Mouse (Mus musculus): Measurements from ENCODE around the gene Ankrd33.

The Ankrd33 gene

DNA sequence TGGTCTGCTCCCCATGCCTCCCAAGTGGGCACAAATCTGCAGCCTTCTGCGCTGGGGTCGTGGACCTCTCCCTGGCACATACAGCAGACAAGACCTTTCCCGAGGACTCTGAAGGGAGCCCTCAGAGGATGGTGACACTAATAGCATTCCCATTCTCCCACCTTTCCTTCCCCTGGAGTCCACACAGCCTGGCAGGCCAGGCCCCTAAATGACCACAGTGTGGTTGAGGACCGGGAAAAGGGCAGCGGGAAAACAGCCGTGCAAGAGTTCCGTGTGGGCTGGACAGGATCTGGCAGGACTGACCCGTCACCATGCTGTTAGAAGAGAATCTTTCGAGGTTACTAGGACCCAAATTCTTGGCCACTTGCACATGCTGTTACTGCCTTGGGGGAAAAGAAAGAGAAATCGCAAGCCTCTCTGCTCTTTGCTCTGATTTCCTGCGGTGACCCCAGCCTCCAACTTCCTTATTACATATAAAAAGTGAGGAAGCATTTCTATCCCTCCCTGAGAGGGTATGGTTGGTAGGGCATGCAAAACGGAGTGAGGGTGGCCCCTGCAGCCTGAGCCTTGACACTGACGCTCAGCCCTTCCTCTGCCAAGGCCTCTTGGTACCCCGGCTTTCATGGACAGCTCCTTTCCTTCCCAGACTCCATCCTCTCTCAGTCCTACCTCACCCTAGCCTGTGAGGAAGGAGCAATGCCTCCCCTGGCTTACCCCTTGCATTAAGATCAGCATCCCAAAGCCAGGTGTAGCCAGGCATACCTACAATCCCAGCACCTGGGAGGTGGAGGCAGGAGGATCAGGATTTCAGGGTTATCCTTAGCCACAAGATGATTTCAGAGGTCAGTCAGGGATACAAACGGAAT is 30.8 kb downstream of the Ankrd33 start:
- DNase-seq (ENCODE audit: extremely low spot score) = no peak

DNA sequence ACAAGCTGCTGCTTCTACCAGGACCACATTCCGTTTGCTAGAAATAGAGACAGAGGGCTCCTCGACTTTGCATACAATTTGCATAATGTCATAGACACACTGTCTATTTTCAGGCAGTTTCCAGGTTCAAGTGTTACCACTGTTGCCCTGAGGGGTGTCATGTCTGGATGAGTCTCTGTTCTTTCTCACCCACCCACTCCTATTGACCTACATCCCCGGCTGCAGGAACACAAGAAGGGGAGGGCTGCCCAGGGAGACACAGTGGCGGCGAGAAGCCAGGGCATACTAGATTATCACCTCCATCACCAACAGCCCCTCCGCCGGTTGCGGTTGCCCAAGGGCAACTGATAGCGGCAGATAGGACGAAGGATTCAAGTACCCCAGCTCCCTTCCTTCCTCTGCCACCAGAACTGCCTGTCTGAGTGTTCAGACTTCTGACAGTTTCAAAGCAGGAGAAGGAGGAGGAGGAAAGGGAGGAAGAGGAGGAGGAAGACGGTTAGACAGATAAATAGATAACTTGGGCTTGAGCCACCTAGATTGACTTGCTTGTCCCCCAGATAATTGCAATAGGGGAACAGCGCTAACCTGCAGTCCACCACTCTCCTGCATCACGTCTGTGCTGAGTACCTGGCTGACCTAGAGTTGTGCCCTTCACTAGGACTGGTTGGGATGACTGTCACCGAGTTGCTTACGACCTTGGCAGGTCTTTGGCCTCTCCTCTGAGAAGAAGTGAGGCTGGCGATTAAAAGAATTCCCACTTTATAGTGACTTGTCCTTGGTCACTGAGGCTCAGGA is 31.8 kb downstream of the Ankrd33 start:
- DNase-seq (ENCODE audit: extremely low spot score) = no peak

DNA sequence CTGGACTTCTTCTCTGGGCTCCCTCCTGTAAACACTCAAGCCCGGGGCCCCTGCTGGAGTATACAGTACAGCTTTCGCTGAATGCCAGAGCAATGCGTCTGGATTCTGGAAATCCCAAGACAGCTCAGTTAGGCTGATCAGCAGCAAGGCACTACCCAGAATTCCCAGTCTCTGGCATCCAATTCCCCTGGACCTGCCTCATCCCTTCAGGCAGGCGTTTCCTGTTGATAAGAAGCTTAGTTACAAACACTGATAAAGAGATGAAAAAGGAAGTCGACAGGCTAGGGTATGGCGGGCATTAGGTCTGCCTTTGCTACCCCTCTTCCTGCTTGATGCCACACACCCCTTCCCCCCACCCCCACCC is 32.3 kb downstream of the Ankrd33 start:
- DNase-seq (ENCODE audit: extremely low spot score) = no peak

DNA sequence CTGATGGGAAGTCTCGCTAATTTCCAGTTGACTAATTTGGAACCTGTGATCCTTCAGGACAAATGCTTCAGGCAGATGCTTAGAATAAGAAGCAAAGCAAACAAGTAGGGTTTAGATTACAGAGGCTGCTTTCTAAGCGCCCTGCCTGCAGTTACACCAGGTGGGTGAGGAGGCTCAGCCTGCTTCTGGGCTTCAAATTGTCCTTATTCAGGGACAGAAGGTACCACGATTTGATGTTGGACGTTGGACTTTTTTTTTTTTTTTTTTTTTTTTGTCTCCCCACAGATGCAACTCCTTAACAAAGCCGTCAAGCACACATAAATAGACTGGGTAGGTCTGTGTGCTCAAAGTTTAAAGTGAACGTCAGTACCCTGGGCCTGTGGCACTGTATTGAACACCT is 33.0 kb downstream of the Ankrd33 start:
- no peak for DNase-seq (ENCODE audit: extremely low spot score)

DNA sequence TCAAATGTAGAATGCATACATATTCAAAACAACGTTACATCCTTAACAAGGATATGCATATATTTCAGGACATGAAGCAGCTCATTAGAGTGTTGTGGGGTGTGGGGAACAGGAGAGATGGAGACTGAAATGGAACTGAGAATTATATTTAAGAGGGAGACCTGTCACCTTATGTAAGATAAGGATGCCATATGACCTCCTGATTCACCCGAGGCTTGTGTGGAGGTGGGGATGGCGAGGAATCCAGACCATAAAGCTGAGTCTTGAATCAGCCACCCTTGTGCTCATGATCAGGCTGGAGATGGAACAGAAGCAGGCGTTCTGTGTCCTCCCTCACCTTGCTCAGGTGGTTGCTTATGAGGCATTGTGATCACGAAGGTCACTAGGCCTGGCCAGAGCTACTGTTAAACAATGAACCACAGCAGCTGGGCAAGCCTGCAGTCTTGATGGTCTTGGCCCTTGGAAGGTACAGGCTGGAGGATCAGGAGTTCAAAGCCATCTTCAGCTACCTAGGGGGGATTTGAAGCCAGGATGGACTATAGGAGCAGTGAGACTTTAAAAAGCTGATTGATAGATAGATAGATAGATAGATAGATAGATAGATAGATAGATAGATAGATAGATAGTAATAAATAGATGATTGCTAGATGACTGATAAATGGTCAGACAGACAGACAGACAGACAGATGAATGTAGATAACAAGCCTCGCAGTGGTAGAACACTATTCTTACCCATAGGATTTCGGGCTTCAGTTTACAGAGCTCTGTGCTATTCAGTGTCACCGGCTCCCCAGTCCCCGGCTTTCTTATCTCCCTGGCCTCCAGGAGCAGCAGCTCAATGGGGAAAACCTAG is 36.1 kb downstream of the Ankrd33 start:
- no peak for DNase-seq (ENCODE audit: extremely low spot score)

DNA sequence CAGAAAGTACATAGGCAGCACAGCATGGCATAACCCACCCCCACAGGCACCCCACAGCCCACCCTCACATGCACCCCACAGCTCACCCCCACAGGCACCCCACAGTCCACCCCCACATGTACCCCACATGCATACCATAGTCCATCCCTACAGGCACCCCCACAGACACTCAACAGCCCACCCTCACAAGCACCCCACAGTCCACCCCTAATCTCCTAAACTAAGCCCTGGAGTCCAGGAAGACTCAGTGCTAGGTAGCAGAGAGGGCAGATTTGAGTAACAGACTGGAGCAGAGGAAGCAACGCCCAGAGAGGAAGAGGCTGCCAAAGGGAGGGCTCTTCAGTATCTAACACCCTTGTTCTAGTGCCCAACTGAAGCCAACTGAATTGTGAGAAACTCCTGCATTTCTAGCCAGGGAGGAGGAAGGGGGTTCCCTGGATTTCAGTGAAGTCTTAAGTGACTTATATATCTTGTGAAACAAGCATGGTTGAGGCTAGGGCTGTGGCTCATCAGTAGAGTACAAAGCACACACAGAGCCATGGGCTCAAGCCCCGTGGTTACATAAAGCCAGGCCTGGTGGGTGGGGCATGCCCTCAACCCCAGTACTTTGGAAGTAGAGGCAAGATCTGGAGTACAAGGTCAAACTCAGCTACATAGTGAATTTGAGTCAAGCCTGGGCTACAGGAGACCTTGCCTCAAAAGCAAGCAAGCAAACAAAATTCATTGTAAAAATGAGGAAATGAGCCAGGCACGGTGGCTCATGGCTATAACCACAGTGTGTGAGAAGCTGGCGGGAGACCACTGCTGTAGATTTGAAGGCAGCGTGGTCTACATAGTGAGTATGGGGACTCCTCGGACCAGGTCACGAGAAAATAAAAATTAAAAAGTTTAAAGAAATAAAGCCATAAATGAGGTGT is 39.4 kb downstream of the Ankrd33 start:
- no peak for DNase-seq (ENCODE audit: extremely low spot score)

DNA sequence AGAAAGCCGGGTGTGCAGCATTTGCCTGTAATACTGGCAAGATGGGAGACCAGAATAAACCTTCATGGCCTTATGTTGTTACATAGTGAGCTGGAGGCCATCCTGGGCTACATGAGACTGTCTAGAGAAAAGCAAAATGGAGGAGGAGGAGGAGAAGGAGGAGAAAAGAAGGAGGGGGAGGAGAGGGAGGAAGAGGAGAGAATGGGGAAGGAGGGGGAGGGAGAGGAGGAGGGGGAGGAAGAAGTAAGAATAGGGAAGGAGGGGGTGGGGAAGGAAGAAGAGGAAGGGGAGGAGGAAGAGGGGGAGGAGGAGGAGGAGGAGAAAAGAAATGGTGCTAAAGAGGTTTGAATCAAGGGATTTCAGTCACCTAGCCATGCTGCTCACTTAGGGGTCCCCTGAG is 44.6 kb downstream of the Ankrd33 start:
- DNase-seq (ENCODE audit: extremely low spot score) = no peak

DNA sequence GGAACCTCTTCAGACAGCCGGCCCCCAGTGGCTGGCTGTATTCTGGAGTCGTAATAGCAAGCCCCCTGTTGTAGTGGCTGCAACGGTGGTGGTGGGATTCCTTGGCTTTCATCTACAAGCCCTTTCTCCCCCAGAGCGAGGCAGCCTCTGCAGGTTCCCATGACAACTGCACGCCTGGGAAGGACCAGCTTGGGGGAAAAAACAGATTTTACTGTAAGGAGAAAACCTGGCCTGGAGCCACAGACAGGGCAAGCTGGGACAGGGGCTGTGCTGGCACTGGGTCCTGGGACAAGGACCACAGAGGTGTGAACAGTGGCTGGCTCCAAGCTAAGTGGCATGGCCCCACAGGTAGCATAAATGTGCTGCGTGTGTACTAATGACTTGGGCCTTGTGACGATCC is 45.0 kb downstream of the Ankrd33 start:
- no peak for DNase-seq (ENCODE audit: extremely low spot score)

DNA sequence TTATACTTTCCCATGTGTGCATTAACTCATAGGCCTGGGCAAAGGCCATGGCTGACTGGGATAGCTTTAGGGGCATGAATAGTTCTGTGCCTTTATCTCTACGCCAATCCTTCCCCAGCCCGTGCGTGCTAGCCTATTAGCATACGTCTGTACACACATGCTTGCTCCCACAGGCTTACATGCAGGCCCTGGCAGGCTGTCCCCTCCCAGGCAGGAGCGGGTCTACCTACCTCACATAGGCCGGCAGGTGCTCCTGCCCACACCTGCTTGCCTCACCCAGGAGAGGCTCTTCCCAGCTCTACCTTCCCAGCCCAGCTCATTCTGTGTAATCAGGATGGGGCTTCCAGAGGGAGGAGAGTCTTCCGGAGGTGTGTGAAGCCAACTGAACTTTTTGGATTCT is 46.0 kb downstream of the Ankrd33 start:
- DNase-seq (ENCODE audit: extremely low spot score) = no peak

DNA sequence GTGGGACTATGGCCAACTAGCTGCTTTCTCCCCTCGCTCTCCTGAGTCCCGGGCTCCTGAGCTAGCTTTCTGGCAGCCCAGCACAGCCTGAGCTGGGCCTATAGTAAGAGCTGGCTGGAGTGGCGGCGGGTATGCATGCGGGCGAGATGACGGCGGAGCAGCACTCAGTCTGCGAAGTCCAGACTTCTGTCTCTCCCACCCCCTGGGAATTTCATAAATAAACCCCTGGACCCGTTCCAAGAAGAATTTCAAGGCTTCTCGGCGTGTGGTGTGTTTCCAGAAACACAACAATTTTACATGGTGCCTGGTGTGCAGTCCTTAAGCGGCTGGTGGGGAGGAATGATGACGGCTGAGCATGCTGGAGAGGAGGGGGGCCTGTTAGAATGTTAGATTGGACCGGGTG is 47.5 kb downstream of the Ankrd33 start:
- DNase-seq (ENCODE audit: extremely low spot score) = no peak

DNA sequence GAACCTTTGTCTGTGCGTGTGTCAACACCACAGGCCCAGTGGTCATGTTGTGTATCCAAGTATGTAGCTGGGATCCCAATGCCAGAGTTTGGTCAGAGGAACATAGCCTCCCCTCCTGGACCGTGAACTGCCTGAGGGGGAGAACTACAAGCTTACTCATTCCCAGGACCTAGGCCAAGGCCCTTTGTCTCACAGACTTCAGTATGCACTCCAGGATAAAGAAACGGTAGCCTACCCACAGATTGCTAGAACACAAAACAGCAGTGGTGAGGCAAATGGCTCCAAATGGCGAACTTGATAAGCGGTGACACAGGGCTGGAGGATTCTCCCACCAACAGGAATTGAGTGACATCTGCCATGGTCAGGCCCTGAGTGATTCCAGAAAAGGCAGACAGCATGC is 48.3 kb downstream of the Ankrd33 start:
- no peak for DNase-seq (ENCODE audit: extremely low spot score)

DNA sequence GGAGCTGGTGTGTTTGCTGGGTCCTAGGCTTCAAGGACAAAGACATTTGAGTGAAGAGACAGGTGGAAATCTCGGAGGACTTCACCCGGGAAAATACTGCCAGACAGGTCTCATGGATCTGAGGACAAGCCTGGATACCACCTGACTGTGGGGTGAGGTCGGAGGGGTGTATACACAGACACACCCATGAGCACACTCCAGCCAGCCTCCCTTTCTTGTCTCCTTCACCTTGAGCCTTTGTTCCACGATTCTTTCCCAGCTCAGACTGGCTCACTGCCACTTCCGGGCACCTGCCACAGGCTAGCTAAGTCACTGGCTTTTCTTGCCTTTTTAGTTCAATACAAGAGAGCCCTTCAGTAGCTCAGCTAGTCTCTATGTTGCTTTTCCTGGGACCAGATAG is 48.7 kb downstream of the Ankrd33 start:
- DNase-seq (ENCODE audit: extremely low spot score) = no peak

DNA sequence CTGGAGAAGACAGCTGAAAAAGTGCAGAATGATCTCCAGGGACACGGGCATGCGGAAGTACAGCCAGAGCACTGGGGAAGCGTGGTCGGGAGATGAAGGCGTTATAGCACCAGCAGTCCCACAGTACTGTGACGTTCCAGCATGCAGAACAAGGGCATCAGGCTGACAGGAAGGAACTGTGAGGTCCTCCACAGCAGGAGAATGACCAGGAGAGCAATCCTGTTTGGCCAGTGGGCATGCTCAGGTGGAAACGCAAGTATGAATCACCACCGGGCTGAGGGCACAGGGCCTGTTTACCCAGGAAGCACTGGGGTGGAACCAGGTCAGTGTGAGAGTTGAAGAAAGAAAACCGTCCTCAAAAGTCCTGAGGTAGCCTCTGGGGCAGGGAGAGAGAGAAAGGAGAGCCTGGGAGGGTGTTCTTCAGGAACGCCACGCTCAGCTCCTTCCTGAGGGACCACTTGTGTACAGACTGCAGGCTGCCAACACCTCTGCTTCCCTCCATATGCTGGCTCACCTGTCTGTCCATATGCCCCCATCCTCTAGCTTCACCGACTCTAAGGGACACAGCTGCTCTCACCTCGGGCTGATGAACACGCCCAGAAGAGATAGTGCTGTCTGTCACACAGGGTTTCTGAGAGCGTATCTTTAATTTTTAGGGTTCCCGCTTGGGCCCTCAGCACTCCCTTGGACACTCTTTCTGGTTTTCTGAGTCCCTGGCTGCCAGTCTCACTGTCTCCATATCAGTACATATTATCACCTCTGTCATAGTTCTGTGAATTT is 50.3 kb downstream of the Ankrd33 start:
- no peak for DNase-seq (ENCODE audit: extremely low spot score)

DNA sequence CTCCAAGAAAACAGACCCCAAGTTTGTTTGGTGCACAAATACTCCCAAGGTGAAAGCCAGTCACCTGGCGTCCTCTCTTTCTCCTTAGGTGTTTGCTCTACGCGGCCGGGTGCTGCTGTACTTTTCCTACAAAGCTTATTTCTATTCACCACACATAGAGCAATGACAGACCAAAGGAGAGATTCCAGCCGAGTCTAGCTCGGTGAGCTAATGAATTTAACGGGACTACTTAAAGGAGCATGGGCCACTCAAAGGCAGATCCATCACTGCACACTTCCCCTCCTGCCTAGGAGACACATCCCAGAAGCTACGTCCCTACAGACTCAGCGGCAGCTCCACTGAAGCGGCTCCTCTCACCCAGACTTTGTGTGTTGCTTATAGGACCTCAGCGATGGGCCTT is 52.0 kb downstream of the Ankrd33 start:
- DNase-seq (ENCODE audit: extremely low spot score) = no peak

Measured in embryo, embryonic 9.5 days (tissue).